Mouse (Mus musculus): ENCODE results near the gene Mrpl28.

DNA sequence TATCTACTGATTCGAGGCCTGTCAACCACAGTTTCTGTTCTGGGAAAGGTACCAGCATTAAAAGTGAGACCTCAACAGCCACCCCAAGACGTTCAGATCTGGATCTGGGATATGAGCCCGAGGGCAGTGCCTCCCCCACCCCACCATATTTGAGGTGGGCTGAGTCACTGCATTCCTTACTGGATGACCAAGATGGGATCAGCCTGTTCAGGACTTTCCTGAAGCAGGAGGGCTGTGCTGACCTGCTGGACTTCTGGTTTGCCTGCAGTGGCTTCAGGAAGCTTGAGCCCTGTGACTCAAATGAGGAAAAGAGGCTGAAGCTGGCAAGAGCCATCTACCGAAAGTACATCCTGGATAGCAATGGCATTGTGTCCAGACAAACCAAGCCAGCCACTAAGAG is 19.5 kb downstream of the Mrpl28 start:
- TF ChIP-seq POLR2A (IDR thresholded peaks at IDR 0.05; ENCODE audit: insufficient read length, low read depth) (no peak), MAX (IDR thresholded peaks at IDR 0.05; ENCODE audit: low read depth) (no peak), E2F4 (IDR thresholded peaks at IDR 0.05; ENCODE audit: insufficient read depth) (no peak), USF1 (IDR thresholded peaks at IDR 0.05; ENCODE audit: low read depth) (no peak), POLR2AphosphoS2 (IDR thresholded peaks at IDR 0.05; ENCODE audit: insufficient read length, low read depth) (no peak), TCF12 (IDR thresholded peaks at IDR 0.05; ENCODE audit: insufficient read depth, poor library complexity, severe bottlenecking) (no peak), REST (IDR thresholded peaks at IDR 0.05; ENCODE audit: insufficient read depth, insufficient read length) (no peak), MYOG (IDR thresholded peaks at IDR 0.05; ENCODE audit: control insufficient read depth in 1 of 3, insufficient read depth in 1 of 3, insufficient read length in 2 of 3, low read depth in 2 of 3) (no peak), TCF3 (IDR thresholded peaks at IDR 0.05; ENCODE audit: insufficient read length, low read depth) (no peak), SRF (IDR thresholded peaks at IDR 0.05; ENCODE audit: control insufficient read depth, insufficient read length, low read depth) (no peak), MYOD1 (IDR thresholded peaks at IDR 0.05; ENCODE audit: control insufficient read depth in 1 of 3, insufficient read length in 2 of 3, low read depth in 2 of 3) (no peak), CEBPB (IDR thresholded peaks at IDR 0.05; ENCODE audit: insufficient read depth, poor library complexity, severe bottlenecking) (no peak)

All from myocyte (in vitro differentiated cells).